Mouse (Mus musculus): Measurements from ENCODE around the gene Crocc.

Gene Crocc

GRCm38 (mm10) chr4:141067516-141068046, 7.2 kb upstream of the Crocc start:
- no peak for DNase-seq (ENCODE audit: low spot score)

GRCm38 (mm10) chr4:141066709-141067515, 6.6 kb upstream of the Crocc start:
- no peak for DNase-seq (ENCODE audit: low spot score)

GRCm38 (mm10) chr4:141065123-141065522, 4.8 kb upstream of the Crocc start:
- no peak for DNase-seq (ENCODE audit: low spot score)

- no peak for DNase-seq (ENCODE audit: low spot score)
These were observed 3.8 kb upstream of the Crocc start for GRCm38 (mm10) chr4:141064104-141064659.

- no peak for DNase-seq (ENCODE audit: low spot score)
These were observed 529 bp downstream of the Crocc start for GRCm38 (mm10) chr4:141059616-141060425.

- no peak for DNase-seq (ENCODE audit: low spot score)
These were observed 1.5 kb downstream of the Crocc start for GRCm38 (mm10) chr4:141058835-141059234.

- DNase-seq (ENCODE audit: low spot score): no peak
These were observed 3.4 kb downstream of the Crocc start for GRCm38 (mm10) chr4:141056970-141057369.

- no peak for DNase-seq (ENCODE audit: low spot score)
These were observed 6.7 kb downstream of the Crocc start for GRCm38 (mm10) chr4:141053568-141054161.

- DNase-seq (ENCODE audit: low spot score): no peak
These were observed 7.2 kb downstream of the Crocc start for GRCm38 (mm10) chr4:141053138-141053537.

- no peak for DNase-seq (ENCODE audit: low spot score)
These were observed 7.9 kb downstream of the Crocc start for GRCm38 (mm10) chr4:141052442-141052841.

GRCm38 (mm10) chr4:141049476-141049835, 10.9 kb downstream of the Crocc start:
- no peak for DNase-seq (ENCODE audit: low spot score)

GRCm38 (mm10) chr4:141048810-141049475, 11.4 kb downstream of the Crocc start:
- no peak for DNase-seq (ENCODE audit: low spot score)

GRCm38 (mm10) chr4:141044816-141045215, 15.5 kb downstream of the Crocc start:
- no peak for DNase-seq (ENCODE audit: low spot score)

GRCm38 (mm10) chr4:141041117-141041516, 19.2 kb downstream of the Crocc start:
- no peak for DNase-seq (ENCODE audit: low spot score)

GRCm38 (mm10) chr4:141033606-141034549, 26.5 kb downstream of the Crocc start:
- DNase-seq (ENCODE audit: low spot score): no peak

GRCm38 (mm10) chr4:141031733-141032132, 28.6 kb downstream of the Crocc start:
- peak; percentile 67 for DNase-seq (ENCODE audit: low spot score)

GRCm38 (mm10) chr4:141030541-141031206, 29.7 kb downstream of the Crocc start:
- no peak for DNase-seq (ENCODE audit: low spot score)

GRCm38 (mm10) chr4:141024992-141025391, 35.4 kb downstream of the Crocc start:
- no peak for DNase-seq (ENCODE audit: low spot score)

GRCm38 (mm10) chr4:141024052-141024451, 36.3 kb downstream of the Crocc start:
- no peak for DNase-seq (ENCODE audit: low spot score)

- DNase-seq (ENCODE audit: low spot score): no peak
These were observed 38.8 kb downstream of the Crocc start for GRCm38 (mm10) chr4:141021614-141021929.

All from spleen, adult 12 weeks (tissue).